Mouse (Mus musculus) adrenal gland, adult (tissue): ENCODE data around the gene Apold1.

Experiments
- DNase-seq, 2 experiments: peaks; one replicate each; pipeline ENCODE4 v3.0.0; 2022 to 2023; ENCODE audit warnings: low spot score in 1 of 2; ENCODE audit not compliant: inconsistent age in 2 of 2

The Apold1 gene

DNA sequence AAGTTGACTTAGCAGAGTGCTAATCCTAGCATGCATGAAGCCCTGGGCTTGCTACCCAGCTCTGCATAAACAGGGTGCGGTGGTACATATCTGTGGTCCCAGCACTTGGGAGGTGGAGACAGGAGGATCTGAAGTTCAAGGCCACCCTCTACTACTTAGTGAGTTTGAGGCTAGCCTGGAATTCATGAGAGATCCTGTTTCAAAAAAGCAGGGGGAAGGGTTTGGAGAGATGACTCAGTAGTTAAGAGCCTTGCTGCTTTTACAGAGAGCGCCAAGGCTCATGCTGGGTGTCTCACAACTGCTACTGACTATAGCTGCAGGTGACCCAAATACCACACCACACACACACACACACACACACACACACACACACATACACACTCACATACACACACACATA is 12.0 kb upstream of the Apold1 start:
- DNase-seq: peak in 1 of 2 experiments; percentile 31

DNA sequence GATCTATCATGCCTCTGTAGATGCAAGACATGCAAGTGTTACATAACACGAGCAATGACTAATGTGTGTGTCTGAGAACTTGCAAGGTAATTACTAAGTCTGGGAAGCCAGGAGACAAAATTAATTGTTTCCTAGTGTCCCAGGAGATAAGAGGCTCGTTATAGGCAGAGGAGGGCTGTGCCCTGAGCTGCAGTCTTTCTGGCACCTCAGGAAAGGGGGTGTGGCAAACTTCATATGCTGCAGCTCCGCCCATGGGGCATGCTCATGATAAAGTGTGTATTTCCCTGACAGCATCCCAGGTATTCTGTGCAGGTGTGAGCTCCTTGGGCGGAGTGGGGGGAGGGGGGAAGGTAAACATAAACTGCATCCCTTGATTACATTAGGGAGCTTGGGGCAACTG is 9.4 kb upstream of the Apold1 start:
- no peak for DNase-seq

DNA sequence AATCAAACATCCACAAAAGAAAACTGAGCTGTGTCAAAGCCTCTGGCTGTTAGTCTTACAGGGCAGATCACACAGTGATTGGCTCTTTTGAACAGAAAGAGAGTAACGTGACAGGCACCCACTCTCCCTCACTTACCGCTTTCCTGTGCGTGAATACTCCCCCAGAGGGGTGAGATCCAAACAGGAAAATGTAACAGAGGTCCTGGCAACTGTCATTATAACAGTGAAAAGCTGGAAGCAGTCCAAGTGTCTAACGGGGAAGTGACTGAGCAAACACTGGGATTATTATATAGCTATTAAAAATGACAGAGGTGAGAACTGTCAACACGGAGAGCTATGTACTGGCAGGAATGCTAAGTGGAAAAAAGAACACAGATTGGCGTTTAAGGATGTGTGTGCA is 4.9 kb upstream of the Apold1 start:
- no peak for DNase-seq

DNA sequence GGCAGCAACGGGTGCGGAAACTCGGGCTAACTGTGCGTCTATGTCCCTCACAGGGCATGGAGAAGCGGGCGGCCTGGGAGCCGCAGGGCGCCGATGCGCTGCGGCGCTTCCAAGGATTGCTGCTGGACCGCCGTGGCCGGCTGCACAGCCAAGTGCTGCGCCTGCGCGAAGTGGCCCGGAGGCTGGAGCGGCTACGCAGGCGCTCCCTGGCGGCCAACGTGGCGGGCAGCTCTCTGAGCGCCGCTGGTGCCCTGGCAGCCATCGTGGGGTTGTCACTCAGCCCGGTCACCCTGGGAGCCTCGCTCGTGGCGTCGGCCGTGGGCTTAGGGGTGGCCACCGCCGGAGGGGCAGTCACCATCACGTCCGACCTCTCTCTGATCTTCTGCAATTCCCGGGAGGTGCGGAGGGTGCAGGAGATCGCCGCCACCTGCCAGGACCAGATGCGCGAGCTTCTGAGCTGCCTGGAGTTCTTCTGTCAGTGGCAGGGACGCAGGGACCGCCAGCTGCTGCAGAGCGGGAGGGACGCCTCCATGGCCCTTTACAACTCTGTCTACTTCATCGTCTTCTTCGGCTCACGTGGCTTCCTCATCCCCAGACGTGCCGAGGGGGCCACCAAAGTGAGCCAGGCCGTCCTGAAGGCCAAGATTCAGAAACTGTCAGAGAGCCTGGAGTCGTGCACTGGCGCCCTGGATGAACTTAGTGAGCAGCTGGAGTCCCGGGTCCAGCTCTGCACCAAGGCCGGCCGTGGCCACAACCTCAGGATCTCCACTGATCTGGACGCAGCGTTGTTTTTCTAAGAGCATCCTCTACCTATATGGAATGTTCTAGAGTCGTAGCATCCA is 2.2 kb downstream of the Apold1 start:
- peak; percentile 92 to 96 for DNase-seq

DNA sequence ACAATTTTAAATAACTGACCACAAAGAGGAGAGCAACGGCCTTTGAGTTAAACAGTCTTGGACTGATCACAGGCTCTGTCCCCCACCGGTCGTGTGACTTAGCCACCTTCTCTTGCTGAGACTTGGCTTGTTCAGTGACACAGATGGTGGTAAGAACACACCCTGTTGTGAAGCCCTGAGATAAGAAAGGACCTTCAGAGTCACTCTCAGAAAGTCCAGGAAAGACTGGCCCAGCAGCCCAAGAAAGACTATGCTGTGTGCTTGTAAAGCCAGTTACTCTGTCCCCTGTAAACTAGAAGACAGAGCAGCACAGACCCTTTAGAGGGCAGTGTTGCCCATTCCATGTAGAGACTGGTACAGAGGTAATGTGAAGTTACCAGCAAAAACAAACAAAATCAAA is 3.2 kb downstream of the Apold1 start:
- peak in 1 of 2 experiments; percentile 41 for DNase-seq

DNA sequence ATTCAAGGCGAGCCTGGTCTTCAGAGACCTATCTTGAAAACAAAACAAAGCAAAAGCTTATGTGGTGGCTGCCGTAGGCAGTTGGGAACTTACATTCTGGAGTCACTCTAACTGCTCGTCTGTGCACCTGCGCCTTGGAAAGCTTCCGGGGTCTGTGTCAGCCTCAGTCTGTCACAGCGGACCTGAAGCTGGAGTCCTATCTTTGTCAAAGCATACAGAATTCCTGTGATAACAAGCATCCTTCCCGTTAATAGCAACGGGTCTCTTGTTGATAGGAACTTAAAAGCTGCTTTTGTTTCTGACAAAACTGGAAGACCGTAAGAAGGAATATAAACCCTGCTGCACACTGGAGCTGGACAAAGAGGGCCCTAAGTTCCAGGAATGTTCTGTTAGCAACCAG is 6.9 kb downstream of the Apold1 start:
- no peak for DNase-seq

DNA sequence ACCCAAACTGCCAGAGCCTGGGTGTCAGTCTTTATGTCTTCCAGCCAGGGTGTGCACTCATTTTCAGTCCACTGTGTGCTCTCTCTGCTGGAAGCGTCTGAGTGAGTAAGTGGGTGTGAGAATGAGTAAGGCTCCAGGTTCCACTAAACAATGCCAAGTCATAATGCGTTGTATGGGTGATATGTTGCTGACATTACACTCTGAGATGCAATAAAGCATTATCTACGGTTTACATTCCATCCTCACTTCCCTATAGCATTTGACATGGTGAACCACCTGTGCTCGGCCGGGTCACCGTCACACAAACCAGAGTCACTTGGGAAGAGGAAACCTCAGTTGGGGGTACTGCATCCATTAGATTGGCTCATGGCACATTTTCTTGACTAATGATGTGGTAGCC is 9.2 kb downstream of the Apold1 start:
- DNase-seq: no peak

DNA sequence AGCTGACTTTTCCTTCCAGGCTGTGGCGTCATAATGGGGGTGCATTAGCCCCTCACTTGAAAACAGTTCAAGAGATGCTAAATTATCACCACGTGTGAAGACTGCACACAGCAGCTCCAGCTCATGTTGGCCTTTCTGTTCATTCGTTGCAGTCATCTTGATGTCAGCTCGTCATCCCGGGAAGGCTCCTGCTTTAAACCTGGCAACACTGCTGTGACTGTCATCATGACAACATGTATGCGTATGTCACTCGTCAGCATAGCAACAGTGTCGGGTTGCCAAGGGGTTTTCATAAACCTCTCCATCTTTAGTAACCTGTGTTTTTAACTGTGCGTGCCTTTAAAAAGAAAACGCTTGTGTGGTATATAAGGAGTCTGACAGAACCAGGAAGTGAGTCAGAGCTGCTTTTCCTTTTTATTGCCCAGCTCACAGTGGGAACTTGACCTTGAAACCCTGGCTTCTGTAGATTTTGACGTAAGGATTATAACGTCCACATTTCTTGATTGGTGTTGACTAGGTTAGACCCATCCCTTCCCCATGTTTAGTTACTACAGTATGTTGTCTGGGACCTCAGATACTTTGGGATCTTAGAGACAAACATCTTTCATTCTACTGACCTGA is 12.6 kb downstream of the Apold1 start:
- no peak for DNase-seq

DNA sequence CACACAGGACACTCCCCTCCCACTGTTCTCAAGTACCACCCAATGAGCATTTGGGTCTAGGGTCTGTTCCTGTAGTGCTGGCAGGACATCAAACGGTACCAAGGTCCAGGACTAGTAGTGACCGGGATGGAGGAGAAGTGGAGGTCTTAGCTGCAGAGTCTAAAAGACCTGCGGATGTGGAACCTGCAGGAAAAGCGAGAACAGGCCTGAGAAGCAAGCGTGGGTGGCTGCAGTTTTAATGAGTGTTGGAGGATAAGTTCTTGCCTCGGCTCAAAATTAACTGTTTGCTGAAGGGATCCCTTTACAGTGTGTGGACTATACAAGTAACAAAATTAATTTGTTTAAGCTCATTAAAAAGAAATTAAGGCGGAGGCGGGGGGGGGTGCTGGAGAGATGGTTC is 13.5 kb downstream of the Apold1 start:
- DNase-seq: no peak

DNA sequence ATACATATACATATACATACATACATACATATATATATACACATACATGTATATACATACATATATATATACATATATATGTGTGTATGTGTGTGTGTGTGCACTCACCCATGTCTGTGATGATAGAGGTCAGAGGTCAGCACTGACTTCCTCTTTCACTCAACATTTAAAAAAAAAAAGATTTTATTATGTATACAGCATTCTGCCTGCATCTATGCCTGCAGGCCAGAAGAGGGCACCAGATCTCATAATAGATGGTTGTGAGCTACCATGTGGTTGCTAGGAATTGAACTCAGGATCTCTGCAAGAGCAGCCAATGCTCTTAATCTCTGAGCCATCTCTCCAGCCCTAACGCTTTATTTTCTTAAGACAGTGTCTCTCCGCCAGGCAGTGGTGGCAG is 15.4 kb downstream of the Apold1 start:
- DNase-seq: no peak

DNA sequence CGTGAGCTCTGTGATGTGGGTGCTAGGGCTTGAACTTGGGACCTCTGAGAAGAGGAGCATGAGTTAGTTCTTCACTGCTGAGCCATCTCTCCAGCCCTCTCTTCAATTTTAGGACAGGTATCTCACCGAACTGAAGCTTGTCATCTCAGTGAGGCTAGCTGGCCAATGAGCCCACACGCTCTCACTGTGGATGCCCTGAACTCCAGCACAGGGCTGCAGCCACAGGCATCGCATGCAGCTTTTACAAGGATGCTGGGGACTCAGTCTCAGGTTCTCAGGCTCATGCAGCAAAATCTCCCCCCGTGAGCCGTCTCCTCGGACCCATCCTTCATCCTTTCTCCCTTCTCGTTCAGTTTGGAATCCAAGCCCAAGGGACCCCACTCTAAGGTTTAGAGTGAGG is 16.6 kb downstream of the Apold1 start:
- DNase-seq: no peak

DNA sequence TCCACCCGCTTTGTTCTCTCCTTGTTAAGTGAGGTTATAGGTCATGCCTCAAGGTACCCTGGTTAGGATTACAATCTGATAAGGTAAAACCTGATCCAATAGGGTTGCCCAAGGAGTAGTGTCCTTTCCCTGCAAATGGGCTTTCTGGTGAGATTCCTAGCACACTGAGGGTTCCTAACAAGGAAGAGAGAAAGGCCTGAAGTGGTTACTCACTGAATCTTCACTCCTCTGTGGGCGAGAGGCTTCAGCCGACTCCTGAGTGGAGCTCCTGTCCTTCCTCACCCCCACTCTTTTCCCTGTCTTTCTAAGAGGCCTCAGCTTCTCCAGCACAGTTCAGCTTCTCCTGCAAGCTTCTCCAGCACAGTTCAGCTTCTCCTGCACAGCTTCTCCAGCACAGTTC is 17.3 kb downstream of the Apold1 start:
- no peak for DNase-seq

DNA sequence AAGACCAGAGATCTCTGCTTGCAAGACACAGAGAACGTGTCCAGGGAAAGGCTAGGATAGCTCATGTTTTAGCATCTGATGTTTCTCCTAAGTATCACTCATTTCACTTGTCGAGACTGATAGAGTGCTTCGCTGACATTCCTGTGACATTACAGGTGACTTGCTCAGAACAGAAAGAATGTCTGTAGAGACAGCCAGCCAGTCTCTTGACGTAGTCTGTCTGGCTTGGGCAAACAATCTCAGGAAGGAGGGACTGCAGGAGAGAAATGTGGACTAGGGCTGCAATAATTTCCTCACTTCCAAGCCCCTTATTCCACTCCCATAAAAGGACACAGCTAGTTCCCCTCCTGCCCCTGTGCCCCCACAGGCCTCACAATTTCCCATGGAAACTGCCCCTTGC is 18.8 kb downstream of the Apold1 start:
- DNase-seq: no peak

DNA sequence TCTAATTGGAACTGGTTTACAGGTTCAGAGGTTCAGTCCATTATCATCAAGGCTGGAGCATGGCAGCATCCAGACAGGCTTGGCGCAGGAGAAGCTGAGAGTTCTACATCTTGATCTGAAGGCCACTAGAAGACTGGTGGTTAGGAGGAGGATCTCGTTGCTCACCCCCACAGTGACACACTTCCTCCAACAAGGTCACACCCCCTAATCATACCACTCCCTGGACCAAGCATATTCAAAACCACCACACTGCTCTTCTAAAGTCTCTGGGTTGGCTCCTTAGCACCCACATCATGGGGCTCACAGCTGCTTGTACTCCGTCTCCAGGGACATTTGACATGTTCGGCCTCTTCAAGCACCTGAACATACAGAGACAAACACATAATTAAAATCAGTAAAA is 20.5 kb downstream of the Apold1 start:
- no peak for DNase-seq

DNA sequence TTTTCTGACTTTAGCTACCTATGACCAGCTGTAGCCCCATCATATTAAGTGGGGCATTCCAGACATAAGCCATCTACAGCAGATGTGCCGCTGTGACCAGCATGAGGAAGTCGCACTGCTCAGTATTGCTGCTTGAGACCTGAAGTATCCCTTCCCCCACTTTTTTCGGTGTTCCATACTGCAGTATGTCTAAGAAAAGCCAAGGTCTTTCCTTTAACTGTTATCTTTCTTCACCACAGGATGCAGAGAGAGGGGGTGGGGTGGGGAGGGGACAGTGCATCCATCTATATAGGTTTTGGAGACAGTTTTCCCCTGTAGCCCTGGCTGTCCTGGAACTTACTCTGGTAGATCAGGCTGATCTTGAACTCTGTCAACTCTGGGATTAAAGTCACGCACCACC is 24.9 kb downstream of the Apold1 start:
- no peak for DNase-seq

DNA sequence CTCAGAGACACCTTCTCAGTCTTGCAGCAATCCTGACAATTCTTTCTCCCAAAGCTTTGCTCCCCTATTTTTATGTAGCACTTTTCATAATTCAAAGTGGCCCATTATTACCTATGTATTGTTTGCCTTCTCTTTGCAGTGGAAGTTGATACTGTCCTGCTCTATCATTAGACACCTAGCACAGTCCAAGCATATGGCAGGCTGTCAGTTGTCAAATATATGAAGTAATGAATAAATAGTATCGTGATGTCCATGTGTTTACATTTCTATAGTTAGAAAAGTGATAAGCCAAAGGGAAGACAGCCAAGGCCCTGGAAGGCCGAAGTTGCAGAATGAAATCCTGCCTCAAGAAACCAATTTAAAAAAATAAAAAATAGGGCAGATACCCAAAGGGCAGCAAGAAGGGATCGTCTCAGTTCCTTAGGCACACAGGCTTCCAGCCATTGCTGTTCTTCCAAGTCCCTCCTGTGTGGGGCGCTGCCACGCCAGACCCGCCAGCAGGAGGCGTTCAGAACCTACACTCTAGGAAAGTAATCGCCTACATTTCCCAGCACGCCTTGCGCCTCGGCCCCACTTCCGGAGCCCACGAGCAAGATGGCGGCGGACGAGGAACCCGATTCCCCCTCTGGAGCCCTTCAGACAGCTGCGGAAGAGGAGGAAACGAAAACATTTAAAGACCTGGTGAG is 29.7 kb downstream of the Apold1 start, which contains the start of gene Ddx47:
Ddx47 (plus strand) TSS at position 565 of the 686 bp plus-strand sequence.
- DNase-seq: peak; percentile 94 to 98

DNA sequence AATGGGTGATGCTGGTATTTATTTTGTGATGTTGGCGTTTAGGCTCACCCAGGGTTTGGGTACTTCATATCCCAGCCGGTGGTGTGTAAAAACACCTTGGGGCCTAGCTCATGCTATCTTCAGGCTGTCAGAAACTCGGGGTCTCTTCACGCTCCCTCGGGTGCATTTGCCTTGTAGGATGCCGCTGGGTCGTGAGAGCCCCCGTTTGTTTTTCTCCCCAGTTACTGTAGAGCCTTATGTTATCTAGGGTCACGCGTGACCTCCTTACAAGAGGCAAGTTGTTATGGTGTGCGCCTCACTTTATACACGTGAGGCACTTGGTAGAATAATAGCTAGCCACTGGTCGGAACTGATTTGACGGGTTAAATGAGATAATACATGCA is 30.2 kb downstream of the Apold1 start:
- DNase-seq: no peak

DNA sequence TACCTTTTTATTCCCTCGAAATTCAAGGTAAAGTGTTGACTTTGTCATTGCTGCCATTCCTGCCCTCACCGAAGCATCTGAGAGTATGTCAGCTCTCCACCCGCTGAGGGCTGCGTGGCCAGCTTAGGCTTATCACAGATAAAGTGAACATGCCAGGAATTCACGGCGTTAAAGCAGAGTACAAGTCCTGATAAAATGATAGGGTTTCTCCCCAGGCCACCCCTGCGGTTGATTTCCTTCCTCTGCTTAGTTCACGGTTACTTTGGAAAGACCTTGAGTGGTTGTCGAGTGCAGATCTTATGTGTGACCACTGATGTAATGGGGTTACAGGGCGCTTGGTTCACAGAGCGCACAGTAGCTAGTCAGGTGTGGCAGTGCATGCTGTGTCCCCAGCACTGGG is 35.7 kb downstream of the Apold1 start:
- DNase-seq: no peak

DNA sequence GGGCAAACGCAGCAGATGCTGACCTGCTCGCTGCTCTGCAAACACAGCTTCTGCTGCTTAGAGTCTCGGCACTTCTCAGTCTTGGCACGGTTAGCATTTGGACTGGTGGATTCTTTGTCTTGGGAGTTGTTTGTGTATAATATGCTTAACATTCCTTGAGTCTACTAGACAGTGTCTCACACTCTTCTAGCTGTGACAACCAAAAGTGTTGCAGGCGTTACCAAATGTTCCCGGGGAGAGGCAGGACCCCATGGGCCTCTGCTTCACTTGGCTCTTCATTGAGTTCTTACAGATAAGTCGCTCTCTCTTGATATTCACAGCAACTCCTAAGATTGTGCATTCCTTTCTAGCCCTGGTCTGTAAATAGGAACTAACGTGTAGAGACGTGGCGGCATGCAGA is 38.0 kb downstream of the Apold1 start:
- no peak for DNase-seq

DNA sequence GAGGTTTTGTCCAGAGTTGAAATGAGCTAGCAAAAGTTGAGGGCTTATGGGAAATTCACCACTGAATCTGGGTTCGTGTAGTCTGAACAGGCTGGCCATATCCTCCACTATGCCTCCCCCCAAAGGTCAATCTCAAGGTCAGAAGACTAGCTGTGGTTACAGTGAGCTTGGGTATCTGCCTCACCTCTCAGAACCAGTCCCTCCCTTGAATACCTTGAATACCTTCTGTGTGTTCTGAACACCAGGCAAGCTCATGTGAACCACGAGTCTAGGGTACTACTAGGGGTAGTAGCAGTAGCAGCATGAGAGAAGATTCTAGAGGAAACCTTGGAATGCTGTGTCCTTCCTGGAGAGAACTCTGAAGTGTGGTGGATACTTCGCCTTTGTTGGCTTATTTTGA is 40.1 kb downstream of the Apold1 start:
- DNase-seq: no peak

DNA sequence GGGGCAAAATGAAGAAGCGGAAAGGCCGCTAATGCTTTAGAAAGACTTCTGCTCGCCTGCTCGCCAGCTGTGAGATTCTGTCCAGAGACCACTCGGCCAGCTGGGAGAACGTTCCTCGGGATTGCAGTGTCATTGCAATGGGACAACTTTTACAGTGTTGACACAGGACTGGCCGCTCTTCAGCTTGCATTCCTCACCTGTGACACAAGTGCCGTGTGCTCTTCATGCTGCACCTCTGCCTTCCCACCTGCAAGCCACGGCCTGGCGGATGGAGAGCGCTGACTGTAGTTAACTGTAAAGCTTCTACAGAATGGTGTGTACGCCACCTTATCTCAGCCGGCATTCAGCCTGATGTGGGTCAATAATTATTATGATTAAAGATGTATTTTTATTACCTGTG is 41.9 kb downstream of the Apold1 start:
- DNase-seq: no peak

DNA sequence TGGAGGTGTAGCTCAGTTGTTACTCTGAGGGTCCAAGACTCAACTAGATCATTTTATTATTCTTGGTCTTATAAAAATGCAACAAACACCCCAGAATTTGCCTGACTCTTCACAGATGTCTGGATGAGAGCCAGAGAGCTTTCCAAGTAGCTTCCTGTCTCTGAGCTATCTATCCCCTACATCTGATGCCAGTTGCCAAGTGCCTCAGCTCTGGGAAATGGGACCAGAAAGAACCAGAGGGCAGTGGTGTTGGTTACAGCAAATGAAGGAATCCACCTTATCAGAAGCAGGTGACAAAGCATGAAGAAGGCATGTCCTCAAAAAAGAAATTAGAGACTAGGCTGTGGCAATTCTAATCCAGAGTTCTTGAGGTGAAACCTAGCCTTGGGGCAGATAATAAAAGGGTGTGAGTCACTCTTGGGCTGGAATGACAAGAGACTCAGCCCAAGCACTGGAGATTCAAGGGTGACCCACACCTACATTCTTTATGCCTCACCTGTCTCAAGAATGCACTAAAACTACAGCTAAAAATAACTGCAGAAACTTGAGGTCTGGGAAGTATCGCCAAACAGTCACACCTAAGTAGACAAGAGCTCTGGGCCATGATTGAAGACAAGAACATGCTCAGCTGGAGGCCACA is 43.4 kb downstream of the Apold1 start:
- DNase-seq: no peak
